Mouse (Mus musculus) midbrain, embryonic 10.5 days (tissue): ENCODE data around the gene Itm2c. TPM values are rescaled to one million over a fixed set of nuclear protein-coding genes. Genes with fewer than 3 reads are reported as not detected.
A peak's percentile ranks its signal among the peaks of the same experiment; 100 is the strongest.

Experiments
- DNase-seq: peaks from one replicate; pipeline ENCODE4 v3.0.0-alpha.2; 2017; ENCODE audit warnings: low spot score
- H3K27ac ChIP-seq: fragments of 300-500 bp; sonication (generic); replicated peaks from 2 replicates; pipeline ENCODE4 v1.5.1; 2016; ENCODE audit warnings: mild to moderate bottlenecking
- H3K27me3 ChIP-seq: fragments of 300-500 bp; sonication (generic); 2 replicates; pipeline ENCODE4 v1.6.1; 2016; ENCODE audit warnings: low read depth, mild to moderate bottlenecking; ENCODE audit not compliant: poor library complexity, severe bottlenecking
- H3K36me3 ChIP-seq: fragments of 300-500 bp; sonication (generic); 2 replicates; pipeline ENCODE4 v1.6.1; 2016; ENCODE audit warnings: mild to moderate bottlenecking, moderate library complexity
- H3K4me1 ChIP-seq: fragments of 300-500 bp; sonication (generic); 2 replicates; pipeline ENCODE4 v1.6.1; 2016
- H3K4me3 ChIP-seq: fragments of 300-500 bp; sonication (generic); 2 replicates; pipeline ENCODE4 v1.5.1; 2016; ENCODE audit warnings: mild to moderate bottlenecking, moderate library complexity
- H3K9me3 ChIP-seq: fragments of 300-500 bp; sonication (generic); replicated peaks from 2 replicates; pipeline ENCODE4 v1.6.1; 2016; ENCODE audit warnings: mild to moderate bottlenecking
- WGBS: fragments of 180-500 bp; shearing (Covaris S2); methylation state at CpG from one replicate; pipeline ENCODE4 v1.1.7; 2016; 5-methylcytosine and 5-hydroxymethylcytosine counted together
- polyA plus RNA-seq: library from polyadenylated mRNA; unstranded; fragments of >200 nt; fragmentation: Nextera tagmentation; extraction: Ambion mirVana; gene quantifications from 2 replicates; pipeline ENCODE4 v1.2.1, GENCODE M21; 2016

The Itm2c gene
- polyA plus RNA-seq, 1 experiment from 2014 or later = 121 TPM

GRCm38 (mm10) chr1:85902108-85902561 lies 8.1 kb downstream of the Itm2c start:
- H3K4me1 ChIP-seq = peaks cover 50% of the 10 kb centered on the region
- WGBS = 86% methylated on average over 7 of the region's 7 CpGs
- no peaks in the 10 kb centered on the region for H3K9me3 ChIP-seq
- H3K27me3 ChIP-seq = no peaks in the 10 kb centered on the region
- H3K4me3 ChIP-seq = no peak overlapping the region
- no peak overlapping the region for H3K27ac ChIP-seq
- DNase-seq = no peak
- peaks cover 54% of the 10 kb centered on the region for H3K36me3 ChIP-seq

GRCm38 (mm10) chr1:85906892-85907291 lies 12.8 kb downstream of the Itm2c start:
- Histone ChIP-seq H3K4me3 (no peak overlapping the region), H3K4me1 (peaks cover 3% of the 10 kb centered on the region; the same call in 1 of the 2 replicates), H3K27me3 (no peaks in the 10 kb centered on the region), H3K27ac (no peak overlapping the region), H3K9me3 (no peaks in the 10 kb centered on the region; the same call in 1 of the 2 replicates), H3K36me3 (peaks cover 83% of the 10 kb centered on the region)
- DNase-seq = no peak
- WGBS = 95% methylated on average over 12 of the region's 12 CpGs

GRCm38 (mm10) chr1:85908754-85909590 lies 14.9 kb downstream of the Itm2c start:
- H3K4me1 ChIP-seq = no peaks in the 10 kb centered on the region
- no peak overlapping the region for H3K4me3 ChIP-seq
- peaks cover 65% of the 10 kb centered on the region for H3K36me3 ChIP-seq
- DNase-seq = no peak
- no peak overlapping the region for H3K27ac ChIP-seq
- H3K27me3 ChIP-seq = no peaks in the 10 kb centered on the region
- 84% methylated on average over 13 of the region's 13 CpGs for WGBS
- no peaks in the 10 kb centered on the region; the same call in 1 of the 2 replicates for H3K9me3 ChIP-seq

- Histone ChIP-seq H3K4me3 (no peak overlapping the region), H3K4me1 (peaks cover 21% of the 10 kb centered on the region), H3K9me3 (no peaks in the 10 kb centered on the region; the same call in 1 of the 2 replicates), H3K27me3 (no peaks in the 10 kb centered on the region), H3K36me3 (peaks cover 23% of the 10 kb centered on the region), H3K27ac (no peak overlapping the region)
- no peak for DNase-seq
- WGBS = 95% methylated on average over 7 of the region's 7 CpGs
Measured at GRCm38 (mm10) chr1:85913078-85913755, 19.1 kb downstream of the Itm2c start.

- H3K27me3 ChIP-seq = no peaks in the 10 kb centered on the region
- H3K4me3 ChIP-seq = no peak overlapping the region
- 0 out of 2 replicates have a peak, but pooled peaks cover 4% of the 10 kb centered on the region for H3K36me3 ChIP-seq
- H3K27ac ChIP-seq = no peak overlapping the region
- H3K9me3 ChIP-seq = no peaks in the 10 kb centered on the region; the same call in 1 of the 2 replicates
- peaks cover 25% of the 10 kb centered on the region for H3K4me1 ChIP-seq
- no peak for DNase-seq
Measured at GRCm38 (mm10) chr1:85915890-85916289, 21.8 kb downstream of the Itm2c start.

DNA sequence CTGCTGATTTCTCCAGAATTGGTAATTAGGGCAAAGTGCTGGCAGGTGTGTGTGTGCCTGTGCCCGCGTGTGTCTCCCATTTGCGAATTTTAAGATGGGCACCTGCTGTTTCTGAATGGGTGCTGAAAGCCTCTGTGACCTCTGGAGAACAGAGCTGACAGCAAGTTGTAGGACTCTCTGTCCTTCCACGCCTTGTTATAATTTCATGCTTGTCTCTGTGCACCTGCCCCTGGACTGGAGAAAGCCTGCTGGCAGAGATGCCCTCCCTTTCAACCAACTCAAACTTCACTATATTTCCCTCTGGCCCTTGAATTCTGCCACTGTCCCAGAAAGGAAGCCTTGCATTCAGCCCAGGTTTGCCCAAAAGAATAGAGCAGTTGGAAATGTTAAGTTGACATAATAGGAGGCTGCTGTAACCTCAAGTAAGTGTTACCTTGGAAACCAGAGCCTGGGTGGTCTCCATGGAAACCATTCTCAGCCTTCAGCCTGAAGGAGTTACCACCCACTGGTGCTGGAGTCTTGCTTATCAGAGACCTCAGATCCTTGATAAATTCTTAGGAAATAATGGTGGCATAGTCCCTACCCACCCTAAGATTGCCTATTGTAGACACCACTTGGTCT lies 22.9 kb downstream of the Itm2c start:
- H3K9me3 ChIP-seq = no peaks in the 10 kb centered on the region
- no peaks in the 10 kb centered on the region for H3K36me3 ChIP-seq
- H3K27ac ChIP-seq = peak overlapping the region; percentile 71
- DNase-seq = peak; percentile 78
- WGBS = 19% methylated on average over 4 of the region's 4 CpGs
- no peak overlapping the region for H3K4me3 ChIP-seq
- H3K27me3 ChIP-seq = no peaks in the 10 kb centered on the region
- H3K4me1 ChIP-seq = peaks cover 29% of the 10 kb centered on the region

GRCm38 (mm10) chr1:85919621-85920020 lies 25.5 kb downstream of the Itm2c start:
- H3K27ac ChIP-seq = no peak overlapping the region
- no peaks in the 10 kb centered on the region for H3K27me3 ChIP-seq
- no peak for DNase-seq
- H3K9me3 ChIP-seq = no peaks in the 10 kb centered on the region
- 88% methylated on average over 7 of the region's 7 CpGs for WGBS
- H3K4me3 ChIP-seq = no peak overlapping the region
- peaks cover 43% of the 10 kb centered on the region for H3K4me1 ChIP-seq
- H3K36me3 ChIP-seq = no peaks in the 10 kb centered on the region

GRCm38 (mm10) chr1:85921725-85922124 lies 27.6 kb downstream of the Itm2c start:
- no peak for DNase-seq
- Histone ChIP-seq H3K27ac (no peak overlapping the region), H3K4me3 (no peak overlapping the region), H3K9me3 (no peaks in the 10 kb centered on the region), H3K4me1 (peaks cover 37% of the 10 kb centered on the region), H3K36me3 (no peaks in the 10 kb centered on the region), H3K27me3 (no peaks in the 10 kb centered on the region)
- WGBS = 84% methylated on average over 7 of the region's 7 CpGs

- no peak overlapping the region for H3K4me3 ChIP-seq
- WGBS = 66% methylated on average over 7 of the region's 7 CpGs
- H3K27me3 ChIP-seq = no peaks in the 10 kb centered on the region
- no peaks in the 10 kb centered on the region for H3K36me3 ChIP-seq
- peaks cover 31% of the 10 kb centered on the region for H3K4me1 ChIP-seq
- no peaks in the 10 kb centered on the region for H3K9me3 ChIP-seq
- H3K27ac ChIP-seq = no peak overlapping the region
- DNase-seq = no peak
Measured at GRCm38 (mm10) chr1:85922127-85922864, 28.2 kb downstream of the Itm2c start.

DNA sequence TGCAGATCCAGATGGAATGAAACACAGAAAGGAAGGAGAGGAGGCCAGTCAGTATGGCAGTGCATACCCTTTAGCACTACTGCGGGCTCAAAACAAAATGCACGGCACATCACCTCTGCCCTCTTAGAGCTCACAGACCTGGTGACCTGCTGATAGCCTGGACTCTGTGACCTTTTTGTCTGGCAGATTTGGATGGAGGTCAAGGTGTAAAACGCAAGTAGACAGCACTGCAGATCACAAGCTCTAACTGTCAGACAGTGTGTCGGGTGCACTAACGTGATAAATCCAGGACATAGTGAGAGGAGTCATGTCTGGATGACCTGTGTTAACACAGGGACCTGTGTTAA lies 28.8 kb downstream of the Itm2c start:
- Histone ChIP-seq H3K27me3 (no peaks in the 10 kb centered on the region), H3K4me1 (peaks cover 30% of the 10 kb centered on the region), H3K4me3 (no peak overlapping the region), H3K9me3 (no peaks in the 10 kb centered on the region), H3K27ac (no peak overlapping the region), H3K36me3 (no peaks in the 10 kb centered on the region)
- no peak for DNase-seq
- WGBS = 74% methylated on average over 5 of the region's 5 CpGs

DNA sequence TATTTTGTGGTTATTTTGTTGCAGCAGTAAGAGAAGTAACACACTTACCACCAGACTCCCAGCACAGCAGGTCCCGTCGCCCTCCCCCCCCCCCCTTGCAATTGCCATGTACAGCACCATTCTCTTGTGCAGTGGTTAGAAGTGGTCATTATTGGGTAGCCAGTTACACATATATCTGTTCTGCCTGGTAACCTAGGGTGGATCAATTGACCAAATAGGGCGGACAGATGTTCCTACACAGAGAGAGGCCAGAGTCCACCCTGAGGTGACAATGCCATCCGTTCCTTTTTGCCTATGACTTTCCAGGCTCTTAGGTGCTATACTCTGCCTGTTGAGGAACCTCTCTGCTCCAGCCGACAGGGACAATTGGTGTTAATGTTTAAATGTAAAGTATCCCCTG lies 31.1 kb downstream of the Itm2c start:
- no peak overlapping the region for H3K27ac ChIP-seq
- H3K36me3 ChIP-seq = no peaks in the 10 kb centered on the region
- WGBS = 93% methylated on average over 5 of the region's 5 CpGs
- no peaks in the 10 kb centered on the region for H3K9me3 ChIP-seq
- no peaks in the 10 kb centered on the region for H3K27me3 ChIP-seq
- peaks cover 38% of the 10 kb centered on the region for H3K4me1 ChIP-seq
- DNase-seq = no peak
- no peak overlapping the region for H3K4me3 ChIP-seq

DNA sequence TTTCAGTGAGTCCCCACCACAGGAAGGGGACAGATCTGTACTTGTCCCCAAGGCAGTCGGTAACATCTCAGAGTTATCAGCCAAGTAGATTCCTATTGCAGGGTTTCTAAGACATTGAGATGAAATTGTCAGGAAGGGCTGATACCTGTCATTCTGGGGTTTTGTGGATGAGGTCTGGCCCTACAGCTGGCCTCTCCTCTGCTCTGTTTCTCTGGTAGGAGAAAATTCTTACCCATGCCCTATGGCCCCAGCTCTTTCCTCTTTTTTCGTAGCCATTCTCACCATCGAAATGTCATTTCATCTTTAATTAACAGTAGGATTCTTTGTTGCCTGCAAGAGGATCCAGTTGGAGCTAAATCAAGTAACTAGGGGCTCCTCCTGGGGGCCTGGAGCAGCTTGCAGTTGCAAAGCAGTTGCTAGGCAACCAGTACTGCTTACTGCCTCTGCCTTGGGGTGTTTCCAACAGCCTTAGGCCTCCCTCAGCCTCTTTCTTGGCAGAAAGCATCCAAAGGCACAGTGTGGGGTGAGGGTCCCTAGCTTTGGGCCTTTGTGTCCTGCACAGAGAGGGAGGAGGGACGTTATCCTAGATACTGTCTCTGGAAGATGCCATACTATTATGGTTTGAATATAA lies 34.1 kb downstream of the Itm2c start, which contains the start of gene 4933407L21Rik:
Gene 4933407L21Rik (plus strand): TSS at position 427 of the 631 bp plus-strand sequence.
- Histone ChIP-seq H3K4me1 (peaks cover 35% of the 10 kb centered on the region), H3K36me3 (no peaks in the 10 kb centered on the region), H3K4me3 (no peak within 1 kb of the TSS), H3K27ac (peak within 1 kb of the TSS; percentile 73), H3K27me3 (no peaks in the 10 kb centered on the region), H3K9me3 (no peaks in the 10 kb centered on the region)
- DNase-seq = peak; percentile 46
- 35% methylated on average over 4 of the region's 4 CpGs for WGBS
